Mouse (Mus musculus): ENCODE results near the gene Trim72. TPM values are rescaled to one million over a fixed set of nuclear protein-coding genes. Genes with fewer than 3 reads are reported as not detected.

The Trim72 gene
- 0.86 and 1.2 TPM in 2 replicates for polyA plus RNA-seq (2016; fragmentation: Nextera tagmentation; extraction: Ambion mirVana)

- H3K9me3 ChIP-seq (replicated peaks), result no peaks in the 10 kb centered on the region
- H3K27ac ChIP-seq (ENCODE audit: poor library complexity, severe bottlenecking), result peak within 1 kb of the TSS; percentile 24; the same call in 1 of the 2 replicates
- peaks cover 36% of the 10 kb centered on the region for H3K27me3 ChIP-seq (replicated peaks)
- H3K4me2 ChIP-seq, result peak within 1 kb of the TSS; percentile 63
- H3K36me3 ChIP-seq, result no peaks in the 10 kb centered on the region
- WGBS, result 59% methylated on average over 2 of the region's 2 CpGs
- H3K9ac ChIP-seq, result peak within 1 kb of the TSS; percentile 56
- peak within 1 kb of the TSS; percentile 29 for H3K4me3 ChIP-seq
- peak; percentile 56; the same call in 1 of the 2 replicates for ATAC-seq (ENCODE audit: insufficient number of reproducible peaks, low FRiP score)
- peaks cover 26% of the 10 kb centered on the region for H3K4me1 ChIP-seq (replicated peaks)
Observed at GRCm38 (mm10) chr7:128003688-128004087, at the start of gene Trim72. Gene Trim72, plus strand, starts transcription at chr7:128003949.

DNA sequence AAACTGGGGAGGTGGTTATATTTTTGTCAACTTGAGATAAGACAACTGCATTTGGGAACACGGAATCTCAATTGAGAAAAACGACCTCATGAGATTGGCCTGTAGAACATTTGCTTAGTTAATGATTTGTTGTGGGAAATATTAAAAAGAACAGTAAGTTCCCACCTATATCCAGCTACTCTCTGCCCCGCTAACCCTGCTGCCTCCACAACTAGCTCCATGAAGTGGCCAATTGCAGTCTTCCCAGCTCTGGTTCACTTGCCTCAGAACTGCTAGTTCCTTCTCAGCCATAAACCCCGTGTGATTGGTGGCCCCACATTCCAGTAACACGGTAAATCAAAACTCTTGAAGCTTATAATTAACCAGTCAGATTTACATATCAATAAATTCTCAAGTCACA, 44.4 kb upstream of the Trim72 start:
- no peak for ATAC-seq (ENCODE audit: insufficient number of reproducible peaks, low FRiP score)

GRCm38 (mm10) chr7:127966371-127966918, 37.3 kb upstream of the Trim72 start:
- Histone ChIP-seq H3K4me2 (peak overlapping the region; percentile 87), H3K9ac (peak overlapping the region; percentile 99), H3K36me3 (peaks cover 21% of the 10 kb centered on the region), H3K4me1 (replicated peaks) (peaks cover 17% of the 10 kb centered on the region), H3K9me3 (replicated peaks) (no peaks in the 10 kb centered on the region), H3K4me3 (peak overlapping the region; percentile 93), H3K27me3 (replicated peaks) (no peaks in the 10 kb centered on the region), H3K27ac (ENCODE audit: poor library complexity, severe bottlenecking) (peak overlapping the region; percentile 97)
- 13% methylated on average over 10 of the region's 10 CpGs for WGBS
- ATAC-seq (ENCODE audit: insufficient number of reproducible peaks, low FRiP score), result no peak

More for the DNA sequence above, 44.4 kb upstream of the Trim72 start:
- 54% methylated on average over 5 of the region's 5 CpGs for WGBS
- Histone ChIP-seq H3K27me3 (replicated peaks) (0 out of 2 replicates have a peak, but pooled peaks cover 3% of the 10 kb centered on the region), H3K9ac (no peak overlapping the region), H3K27ac (ENCODE audit: poor library complexity, severe bottlenecking) (no peak overlapping the region), H3K9me3 (replicated peaks) (0 out of 2 replicates have a peak, but pooled peaks cover 5% of the 10 kb centered on the region), H3K4me3 (no peak overlapping the region), H3K4me2 (no peak overlapping the region), H3K36me3 (no peaks in the 10 kb centered on the region), H3K4me1 (replicated peaks) (no peaks in the 10 kb centered on the region)

DNA sequence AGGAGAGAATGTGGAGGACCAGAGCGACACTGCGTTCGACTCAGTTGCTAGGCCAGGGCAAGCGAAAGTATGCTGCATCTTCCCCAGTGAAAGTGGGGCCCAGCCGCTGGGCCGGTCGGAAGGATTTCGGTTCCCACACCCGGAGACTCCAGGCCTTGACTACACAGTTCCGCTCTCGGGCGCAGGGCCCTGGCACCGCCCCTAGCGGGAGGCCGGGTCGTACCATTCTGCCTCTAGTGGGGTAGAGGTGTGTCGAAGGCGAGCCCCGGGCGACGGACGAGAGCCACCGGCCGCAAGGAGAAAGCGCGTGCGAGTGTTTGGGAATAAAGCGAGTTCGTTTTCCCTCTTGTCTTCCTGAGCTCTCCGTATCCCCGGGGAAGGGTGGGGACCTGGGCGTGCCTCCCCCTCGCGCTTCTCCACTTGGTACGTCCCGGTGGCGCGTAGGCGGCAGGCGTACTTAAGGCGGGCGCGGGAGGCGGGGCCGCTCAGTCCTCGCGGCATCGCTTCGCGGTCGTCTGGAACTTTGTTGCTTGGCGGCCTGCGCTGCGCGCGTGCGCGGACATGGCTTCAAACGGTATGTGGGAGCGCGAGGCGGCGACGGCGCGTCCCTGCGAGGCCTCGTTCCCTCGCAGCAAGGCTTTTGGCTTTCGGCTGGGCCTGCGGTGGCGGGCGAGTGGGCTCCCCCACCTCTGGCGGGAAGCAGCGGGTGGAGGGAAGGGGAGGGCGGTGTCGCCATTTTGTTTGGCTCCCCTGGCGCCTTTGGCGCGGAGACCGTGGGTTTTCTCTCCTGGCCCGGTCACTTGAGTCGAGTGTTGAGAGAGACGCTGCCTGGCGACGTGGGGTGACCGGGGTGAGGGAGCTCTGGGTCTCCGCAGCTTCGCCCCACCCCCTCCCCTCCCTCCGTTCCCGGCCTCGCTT, 36.5 kb upstream of the Trim72 start, which contains the start of gene Fus:
Gene Fus, plus strand, starts transcription at position 454 of the 918 bp plus-strand sequence.
- H3K36me3 ChIP-seq, result peaks cover 29% of the 10 kb centered on the region
- under 1% methylated on average over 92 of the region's 92 CpGs for WGBS
- no peaks in the 10 kb centered on the region for H3K9me3 ChIP-seq (replicated peaks)
- H3K4me1 ChIP-seq (replicated peaks), result peaks cover 17% of the 10 kb centered on the region
- ATAC-seq (ENCODE audit: insufficient number of reproducible peaks, low FRiP score), result peak; percentile 96
- peak within 1 kb of the TSS; percentile 87 for H3K4me2 ChIP-seq
- H3K9ac ChIP-seq, result peak within 1 kb of the TSS; percentile 99
- no peaks in the 10 kb centered on the region for H3K27me3 ChIP-seq (replicated peaks)
- H3K27ac ChIP-seq (ENCODE audit: poor library complexity, severe bottlenecking), result peak within 1 kb of the TSS; percentile 97
- H3K4me3 ChIP-seq, result peak within 1 kb of the TSS; percentile 93

GRCm38 (mm10) chr7:127967922-127968828, 35.6 kb upstream of the Trim72 start:
- no peaks in the 10 kb centered on the region for H3K9me3 ChIP-seq (replicated peaks)
- peak overlapping the region; percentile 97 for H3K27ac ChIP-seq (ENCODE audit: poor library complexity, severe bottlenecking)
- H3K4me3 ChIP-seq, result peak overlapping the region; percentile 93
- H3K4me2 ChIP-seq, result peak overlapping the region; percentile 87
- under 1% methylated on average over 28 of the region's 42 CpGs for WGBS
- ATAC-seq (ENCODE audit: insufficient number of reproducible peaks, low FRiP score), result peak; percentile 63; the same call in 1 of the 2 replicates
- H3K9ac ChIP-seq, result peak overlapping the region; percentile 99
- peaks cover 37% of the 10 kb centered on the region for H3K36me3 ChIP-seq
- no peaks in the 10 kb centered on the region for H3K27me3 ChIP-seq (replicated peaks)
- peaks cover 20% of the 10 kb centered on the region for H3K4me1 ChIP-seq (replicated peaks)

GRCm38 (mm10) chr7:127974413-127974930, 29.3 kb upstream of the Trim72 start:
- ATAC-seq (ENCODE audit: insufficient number of reproducible peaks, low FRiP score), result no peak
- Histone ChIP-seq H3K9ac (no peak overlapping the region), H3K4me3 (no peak overlapping the region), H3K4me2 (no peak overlapping the region), H3K9me3 (replicated peaks) (no peaks in the 10 kb centered on the region), H3K27ac (ENCODE audit: poor library complexity, severe bottlenecking) (no peak overlapping the region), H3K27me3 (replicated peaks) (no peaks in the 10 kb centered on the region), H3K36me3 (peaks cover 93% of the 10 kb centered on the region), H3K4me1 (replicated peaks) (0 out of 2 replicates have a peak, but pooled peaks cover 8% of the 10 kb centered on the region)
- WGBS, result 92% methylated on average over 2 of the region's 2 CpGs

GRCm38 (mm10) chr7:127978856-127979255, 24.9 kb upstream of the Trim72 start:
- ATAC-seq (ENCODE audit: insufficient number of reproducible peaks, low FRiP score), result no peak
- 99% methylated on average over 2 of the region's 2 CpGs for WGBS

DNA sequence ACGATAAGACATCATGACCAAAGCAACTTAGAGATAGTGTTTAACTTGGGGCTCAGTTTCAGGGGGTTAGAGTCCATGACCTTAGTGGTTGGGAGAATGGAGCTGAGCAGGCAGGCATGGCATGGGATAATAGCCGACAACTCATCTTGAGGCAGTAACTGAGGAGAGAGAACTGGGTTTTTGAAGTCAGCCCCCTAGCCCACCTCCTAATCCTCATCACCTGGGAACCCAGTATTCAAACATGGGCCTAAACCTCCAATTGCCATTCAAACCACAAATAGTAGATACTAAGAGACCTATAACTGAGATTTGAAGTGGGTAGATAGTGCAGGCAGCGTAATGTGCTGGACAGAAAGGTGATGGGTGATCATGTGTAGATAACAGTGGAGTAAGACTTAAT, 23.1 kb upstream of the Trim72 start:
- Histone ChIP-seq H3K4me2 (no peak overlapping the region), H3K4me3 (no peak overlapping the region), H3K9ac (no peak overlapping the region), H3K9me3 (replicated peaks) (no peaks in the 10 kb centered on the region), H3K27ac (ENCODE audit: poor library complexity, severe bottlenecking) (no peak overlapping the region), H3K27me3 (replicated peaks) (no peaks in the 10 kb centered on the region), H3K36me3 (peaks cover 89% of the 10 kb centered on the region), H3K4me1 (replicated peaks) (no peaks in the 10 kb centered on the region)
- no peak for ATAC-seq (ENCODE audit: insufficient number of reproducible peaks, low FRiP score)
- WGBS, result 90% methylated on average over 3 of the region's 3 CpGs

More at GRCm38 (mm10) chr7:127978856-127979255, 24.9 kb upstream of the Trim72 start:
- H3K4me2 ChIP-seq, result no peak overlapping the region
- H3K9me3 ChIP-seq (replicated peaks), result no peaks in the 10 kb centered on the region
- H3K9ac ChIP-seq, result no peak overlapping the region
- H3K27me3 ChIP-seq (replicated peaks), result no peaks in the 10 kb centered on the region
- no peak overlapping the region for H3K4me3 ChIP-seq
- no peaks in the 10 kb centered on the region for H3K4me1 ChIP-seq (replicated peaks)
- no peak overlapping the region for H3K27ac ChIP-seq (ENCODE audit: poor library complexity, severe bottlenecking)
- peaks cover 93% of the 10 kb centered on the region for H3K36me3 ChIP-seq

- H3K9me3 ChIP-seq (replicated peaks), result no peaks in the 10 kb centered on the region
- peaks cover 13% of the 10 kb centered on the region for H3K4me1 ChIP-seq (replicated peaks)
- no peak overlapping the region for H3K27ac ChIP-seq (ENCODE audit: poor library complexity, severe bottlenecking)
- ATAC-seq (ENCODE audit: insufficient number of reproducible peaks, low FRiP score), result no peak
- no peak overlapping the region for H3K4me2 ChIP-seq
- no peak overlapping the region for H3K9ac ChIP-seq
- no peak overlapping the region for H3K4me3 ChIP-seq
- peaks cover 57% of the 10 kb centered on the region for H3K36me3 ChIP-seq
- 96% methylated on average over 1 of the region's 1 CpGs for WGBS
- H3K27me3 ChIP-seq (replicated peaks), result no peaks in the 10 kb centered on the region
Observed at GRCm38 (mm10) chr7:127988904-127989303, 14.8 kb upstream of the Trim72 start.

Measured in heart, embryonic 12.5 days (tissue).